Mouse (Mus musculus): ENCODE measurements around the gene Tgm1.

Tgm1 gene

GRCm38 (mm10) chr14:55713729-55714122 lies at the start of gene Tgm1:
Gene Tgm1, minus strand, starts transcription at chr14:55713926.
- DNase-seq (ENCODE audit: low spot score in 2 of 2): no peak

GRCm38 (mm10) chr14:55763166-55763565 lies 49.4 kb upstream of the Tgm1 start:
- DNase-seq (ENCODE audit: low spot score in 2 of 2): no peak

- DNase-seq (ENCODE audit: low spot score in 2 of 2): no peak
These were observed 48.5 kb upstream of the Tgm1 start for GRCm38 (mm10) chr14:55762001-55762821.

DNA sequence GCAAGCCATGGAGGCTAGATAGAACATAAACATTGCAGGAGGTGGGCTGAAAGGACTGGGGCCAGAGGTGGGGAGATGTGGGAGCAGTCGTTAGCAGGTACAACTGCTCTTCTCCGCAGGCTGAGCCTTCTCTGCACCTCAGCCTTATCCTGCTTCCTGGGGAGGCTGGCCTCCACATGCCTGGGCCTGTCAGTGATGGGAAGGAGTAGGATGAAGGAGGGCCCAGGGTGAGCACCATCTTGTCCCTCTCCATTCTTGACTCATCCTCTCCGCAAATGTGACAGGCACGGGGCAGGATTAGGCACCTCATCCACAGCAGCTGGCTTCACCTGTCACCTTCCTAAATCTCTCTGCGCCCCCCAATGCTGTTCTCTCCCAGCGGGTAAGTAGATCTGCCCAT lies 47.4 kb upstream of the Tgm1 start, which contains the start of gene Ltb4r2:
Gene Ltb4r2 (plus strand): TSS at position 266 of the 400 bp plus-strand sequence.
- DNase-seq (ENCODE audit: low spot score in 2 of 2): no peak

DNA sequence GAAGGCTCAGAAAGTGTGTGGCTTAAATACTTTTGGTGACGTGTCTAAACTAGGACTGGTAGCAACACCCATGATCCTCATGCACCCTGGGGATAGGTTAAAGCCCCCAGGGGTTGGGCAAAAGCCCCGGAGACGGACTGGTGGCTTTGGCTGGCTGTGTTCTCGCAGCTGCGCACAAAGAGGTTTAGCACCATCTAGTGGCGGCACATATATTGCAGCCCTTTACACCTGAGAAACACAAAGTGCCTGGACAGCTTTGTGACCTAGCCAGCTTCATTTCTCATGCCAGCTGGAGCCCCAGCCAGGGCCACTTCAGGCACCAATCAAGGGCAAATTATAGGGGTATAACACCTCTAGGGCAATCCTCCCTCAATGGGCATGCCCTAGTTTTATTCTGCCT lies 46.4 kb upstream of the Tgm1 start:
- peak; percentile 85 to 86 for DNase-seq (ENCODE audit: low spot score in 2 of 2)

DNA sequence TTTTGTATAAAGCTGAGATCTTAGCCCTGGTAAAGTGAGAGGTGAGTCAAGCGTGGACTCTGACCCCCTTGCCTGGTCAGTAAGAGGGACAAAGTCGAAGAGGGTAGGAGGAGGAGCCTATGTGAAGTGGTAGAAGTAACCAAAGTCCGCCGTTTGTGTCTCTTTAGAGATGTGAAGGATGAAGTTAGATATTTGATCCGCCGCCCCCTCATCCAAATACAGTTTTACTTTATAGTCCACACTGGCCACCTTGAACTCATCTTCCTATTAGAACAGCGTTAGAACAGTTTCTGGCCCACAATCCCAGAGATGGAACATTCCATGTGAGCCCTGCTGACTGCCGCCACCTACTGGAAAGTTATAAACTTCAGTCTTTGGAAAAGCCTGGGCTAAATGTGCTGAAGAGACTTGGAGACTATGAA lies 44.6 kb upstream of the Tgm1 start, which contains the start of gene Cideb:
Gene Cideb (minus strand): TSS at position 96 of the 422 bp plus-strand sequence.
- DNase-seq (ENCODE audit: low spot score in 2 of 2): no peak

DNA sequence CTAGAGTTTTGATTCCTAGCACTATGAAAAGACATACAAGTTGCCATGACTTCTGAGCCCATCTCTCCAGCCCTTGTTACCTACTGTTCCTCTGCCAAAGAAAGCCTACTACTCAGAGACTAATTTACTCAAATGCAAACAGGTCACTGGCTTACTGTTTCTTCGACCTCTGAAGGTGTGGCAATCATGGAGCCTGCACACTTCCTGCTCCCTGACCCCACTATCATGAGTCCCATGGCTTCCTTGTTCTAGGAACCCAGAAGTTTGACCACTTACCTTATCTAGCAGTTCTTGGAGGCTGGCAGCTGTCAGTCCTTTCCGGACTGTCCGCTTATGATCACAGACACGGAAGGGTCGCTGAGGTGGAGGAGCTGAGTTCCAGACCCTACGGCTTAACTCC lies 43.8 kb upstream of the Tgm1 start:
- no peak for DNase-seq (ENCODE audit: low spot score in 2 of 2)

GRCm38 (mm10) chr14:55747051-55747847 lies 33.5 kb upstream of the Tgm1 start:
- no peak for DNase-seq (ENCODE audit: low spot score in 2 of 2)

- DNase-seq (ENCODE audit: low spot score in 2 of 2): no peak
These were observed 32.1 kb upstream of the Tgm1 start for GRCm38 (mm10) chr14:55745861-55746237.

GRCm38 (mm10) chr14:55745180-55745860 lies 31.6 kb upstream of the Tgm1 start, which contains the start of the genes Dhrs1 and Nop9:
Gene Dhrs1, minus strand, starts transcription at chr14:55745690.
Gene Nop9, plus strand, starts transcription at chr14:55745693.
- peak; percentile 58 to 73 for DNase-seq (ENCODE audit: low spot score in 2 of 2)

- DNase-seq (ENCODE audit: low spot score in 2 of 2): peak; percentile 85 to 89
These were observed 30.0 kb upstream of the Tgm1 start for GRCm38 (mm10) chr14:55743711-55744110.

- DNase-seq (ENCODE audit: low spot score in 2 of 2): no peak
These were observed 23.5 kb upstream of the Tgm1 start for GRCm38 (mm10) chr14:55737086-55737687.

GRCm38 (mm10) chr14:55735758-55736157 lies 22.0 kb upstream of the Tgm1 start:
- no peak for DNase-seq (ENCODE audit: low spot score in 2 of 2)

DNA sequence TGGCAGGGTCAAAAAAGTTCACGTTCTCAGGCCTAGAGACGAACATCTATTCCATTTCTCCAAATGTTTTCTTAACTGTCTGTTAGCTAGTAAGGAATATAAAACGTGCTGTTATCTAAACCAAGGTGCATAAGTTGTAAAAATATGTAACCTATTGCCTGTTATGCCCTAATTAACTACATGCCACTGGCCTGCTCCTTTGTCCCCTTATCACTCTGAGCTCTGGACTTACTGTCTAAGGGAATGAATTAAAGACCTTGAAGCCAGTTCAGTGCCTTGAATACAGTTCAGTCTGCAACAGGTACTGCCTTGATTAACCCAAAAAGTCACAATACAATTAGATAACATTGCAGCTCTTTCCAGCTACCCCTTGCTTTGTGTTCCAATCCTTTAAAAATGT lies 21.6 kb upstream of the Tgm1 start:
- no peak for DNase-seq (ENCODE audit: low spot score in 2 of 2)

GRCm38 (mm10) chr14:55734869-55735268 lies 21.1 kb upstream of the Tgm1 start:
- DNase-seq (ENCODE audit: low spot score in 2 of 2): no peak

DNA sequence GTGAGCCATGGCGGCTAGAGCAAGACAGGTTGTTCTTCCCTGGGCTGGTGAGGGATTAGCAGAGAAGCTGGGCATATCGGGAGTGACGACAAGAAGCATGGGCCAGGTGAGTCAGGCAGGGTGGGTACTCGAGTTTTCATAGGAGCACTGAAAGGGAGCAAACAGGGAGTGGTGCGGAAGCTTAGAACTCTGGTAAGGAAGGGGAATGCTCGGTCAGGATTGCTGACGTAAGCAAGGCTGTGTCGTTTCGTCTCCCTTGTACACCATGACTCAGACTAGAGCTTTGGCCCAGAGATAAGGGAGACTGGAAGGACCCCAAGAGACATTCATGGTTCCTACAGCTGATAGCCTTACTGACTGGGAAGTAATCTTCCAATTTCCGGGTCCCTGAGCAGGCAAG lies 20.2 kb upstream of the Tgm1 start:
- no peak for DNase-seq (ENCODE audit: low spot score in 2 of 2)

DNA sequence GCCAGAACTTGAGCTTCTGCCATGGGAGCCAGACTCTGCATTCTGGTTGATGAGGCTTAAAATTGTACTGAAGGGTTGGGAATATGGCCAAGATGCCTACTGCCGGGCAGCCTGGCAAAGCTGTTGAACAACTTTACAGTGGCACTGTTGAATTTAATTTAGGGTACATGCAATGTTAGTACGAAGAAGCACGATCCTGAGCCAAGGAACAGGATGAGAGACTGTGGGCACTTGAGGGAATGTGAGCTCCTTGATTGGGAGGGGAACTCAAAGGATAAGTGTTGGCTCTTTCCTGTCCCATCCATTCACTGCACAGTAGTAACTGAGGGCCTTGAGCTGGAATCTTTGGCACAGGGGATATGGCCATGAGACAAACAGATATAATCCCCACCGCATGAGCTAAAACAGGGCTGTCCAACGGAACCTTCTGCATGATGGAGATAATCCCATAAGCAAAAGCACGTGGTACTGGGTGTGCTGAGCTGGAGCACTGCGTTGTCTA lies 16.9 kb upstream of the Tgm1 start:
- no peak for DNase-seq (ENCODE audit: low spot score in 2 of 2)

DNA sequence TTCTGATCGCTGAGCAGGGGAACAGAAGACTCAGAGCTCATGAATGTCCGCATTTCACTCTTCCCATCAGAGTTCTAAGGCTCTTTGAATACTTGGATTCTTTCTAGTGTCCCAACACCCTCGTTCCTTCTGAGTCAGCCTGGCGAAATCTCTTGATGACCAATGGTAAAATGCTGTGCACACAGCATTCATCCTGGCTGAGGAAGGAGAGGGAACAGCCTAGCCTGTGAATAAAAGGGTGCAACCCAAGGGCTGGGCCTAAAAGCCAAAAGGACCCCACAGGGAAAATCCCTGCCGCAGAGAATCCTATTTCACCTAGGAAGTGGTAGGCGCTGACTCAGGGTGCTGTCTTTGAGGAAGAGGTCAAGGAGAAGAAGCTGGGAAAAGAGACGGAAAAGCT lies 16.4 kb upstream of the Tgm1 start:
- no peak for DNase-seq (ENCODE audit: low spot score in 2 of 2)

- DNase-seq (ENCODE audit: low spot score in 2 of 2): no peak
These were observed 14.4 kb upstream of the Tgm1 start for GRCm38 (mm10) chr14:55727889-55728685.

DNA sequence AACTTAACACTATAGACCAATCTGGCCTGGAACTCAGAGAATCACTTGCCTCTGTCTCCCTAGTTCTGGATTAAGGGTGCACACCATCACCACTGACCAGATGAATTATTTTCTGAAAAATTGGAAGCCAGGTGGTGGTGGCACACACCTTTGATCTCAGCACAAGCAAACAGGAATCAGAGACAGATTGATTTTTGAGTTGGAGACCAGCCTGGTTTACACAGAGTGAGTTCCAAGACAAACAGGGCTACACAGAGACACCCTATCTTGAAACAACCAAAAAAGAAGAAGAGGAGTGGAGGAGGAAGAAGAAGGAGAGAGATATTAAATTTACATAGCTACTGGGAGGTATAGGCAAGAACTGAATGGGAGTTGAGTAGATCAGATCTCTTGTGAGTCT lies 12.5 kb upstream of the Tgm1 start:
- DNase-seq (ENCODE audit: low spot score in 2 of 2): no peak

Data from frontal cortex, postnatal 25 days (tissue).